Mouse (Mus musculus) liver, embryonic 14.5 days (tissue): ENCODE data around the gene Taok1.

Experiments
- CTCF ChIP-seq: IDR thresholded peaks from 2 replicates; pipeline ENCODE4 v1.5.1; 2016; ENCODE audit warnings: antibody characterized with exemption, low read depth, control low read depth
- EP300 ChIP-seq: IDR thresholded peaks from 2 replicates; pipeline ENCODE4 v1.6.1; 2016; ENCODE audit warnings: antibody characterized with exemption, low read depth

GRCm38 (mm10) chr11:77491502-77492291 is 115.9 kb downstream of the Taok1 start:
- TF ChIP-seq CTCF: no peak
- TF ChIP-seq EP300: no peak
